Mouse (Mus musculus): ENCODE data around the gene Satb2. TPM values are rescaled to one million over a fixed set of nuclear protein-coding genes. Genes with fewer than 3 reads are reported as not detected.
A peak's percentile ranks its signal among the peaks of the same experiment; 100 is the strongest.

The Satb2 gene
- total RNA-seq, 1 experiment from 2014 or later, result 0.20 TPM

DNA sequence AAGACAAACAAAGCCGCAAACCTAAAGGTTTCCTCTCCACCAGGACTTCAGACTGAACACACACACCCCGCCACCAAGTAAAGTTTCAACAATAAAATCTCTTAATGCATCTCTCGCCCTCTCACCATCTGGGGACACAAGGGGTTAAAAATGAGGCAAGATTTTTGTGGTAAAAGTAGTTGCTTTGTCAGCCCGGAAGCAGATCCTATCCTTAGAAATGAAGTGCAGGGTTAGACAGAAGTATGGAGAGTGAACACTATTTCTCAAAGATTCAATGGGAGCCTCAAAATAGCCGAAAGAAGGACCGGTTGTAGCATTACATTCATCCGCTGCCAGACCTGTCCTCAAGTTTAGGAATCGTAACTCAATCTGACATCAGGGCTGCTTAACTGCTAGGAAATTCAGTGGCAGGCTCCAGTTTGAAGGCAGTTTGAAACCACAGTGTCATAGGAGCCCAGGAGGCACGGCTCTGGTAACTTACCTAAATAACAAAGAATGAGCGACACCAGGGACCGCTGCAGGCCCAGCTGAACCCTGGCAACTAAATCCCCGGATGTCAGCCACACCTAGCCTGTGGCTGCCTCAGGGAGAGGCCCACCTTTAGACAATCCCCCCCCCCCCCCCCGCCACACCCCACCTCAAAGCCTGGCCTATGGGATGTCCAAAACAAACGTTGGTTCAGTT lies 23.3 kb downstream of the Satb2 start:
- ATAC-seq (replicated peaks in 1 of 2; ENCODE audit: insufficient read depth in 1 of 2, low FRiP score in 2 of 2, low TSS enrichment in 1 of 2, low read depth in 1 of 2, poor library complexity in 2 of 2, severe bottlenecking in 2 of 2), result peak in 1 of 2 experiments; percentile 46; a peak in 1 of 4 replicates

DNA sequence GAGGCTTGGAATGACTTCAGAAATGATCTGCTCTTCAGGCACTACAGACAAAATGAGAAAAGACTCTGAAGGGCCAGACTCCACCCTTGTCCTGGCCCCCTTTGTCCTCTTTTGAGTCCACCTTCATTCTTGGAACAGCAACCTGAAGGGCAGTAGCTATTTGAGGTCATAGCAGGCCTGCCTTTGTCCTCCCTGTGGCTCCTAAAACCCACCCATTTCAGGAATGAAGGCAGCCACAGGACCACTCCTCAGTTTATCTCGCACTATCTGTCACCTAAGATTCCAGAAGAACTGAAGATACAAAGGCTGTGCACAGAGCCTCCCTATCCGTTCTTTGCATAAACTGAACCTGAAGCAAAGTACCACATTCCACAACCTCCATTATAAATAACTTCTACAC lies 24.9 kb downstream of the Satb2 start:
- no peak for ATAC-seq (replicated peaks in 1 of 2; ENCODE audit: insufficient read depth in 1 of 2, low FRiP score in 2 of 2, low TSS enrichment in 1 of 2, low read depth in 1 of 2, poor library complexity in 2 of 2, severe bottlenecking in 2 of 2)

DNA sequence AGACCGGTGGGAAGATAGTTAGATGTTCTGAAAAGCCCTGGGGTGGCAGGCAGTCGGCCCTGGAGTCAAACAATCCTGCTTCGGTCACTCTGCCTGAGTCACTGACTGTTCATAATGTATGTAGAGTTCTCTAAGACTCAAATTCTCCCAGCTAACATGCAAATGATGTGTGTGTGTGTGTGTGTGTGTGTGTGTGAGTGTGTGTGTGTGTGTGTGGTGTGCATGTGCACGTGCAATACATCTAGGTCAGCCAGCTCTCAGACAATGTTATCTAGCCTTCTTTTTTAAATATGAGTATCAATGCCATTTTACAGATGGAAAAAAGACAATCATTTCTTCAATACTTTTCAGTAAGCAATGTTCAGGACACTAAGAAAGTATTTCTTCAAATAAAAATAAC lies 26.5 kb downstream of the Satb2 start:
- no peak for ATAC-seq (replicated peaks in 1 of 2; ENCODE audit: insufficient read depth in 1 of 2, low FRiP score in 2 of 2, low TSS enrichment in 1 of 2, low read depth in 1 of 2, poor library complexity in 2 of 2, severe bottlenecking in 2 of 2)

DNA sequence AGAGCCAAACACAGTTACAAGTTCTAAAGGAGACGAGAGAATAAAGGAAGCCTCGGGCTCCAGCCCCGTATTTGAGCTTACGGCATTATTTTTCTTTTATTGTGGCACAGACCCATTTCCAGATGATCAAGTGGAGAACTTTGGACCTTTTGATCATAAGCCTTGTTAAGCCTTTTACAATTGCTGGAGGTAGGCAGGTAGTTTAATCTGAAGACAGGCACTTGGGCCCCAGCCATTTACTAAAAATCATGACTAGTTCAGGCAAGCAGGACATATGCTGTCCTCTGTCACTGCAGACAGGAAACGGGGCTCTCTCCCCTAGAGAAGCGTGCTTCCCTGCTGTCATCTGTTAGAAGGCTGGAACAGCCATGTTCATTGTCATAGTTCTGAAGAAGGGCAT lies 26.9 kb downstream of the Satb2 start:
- ATAC-seq (replicated peaks in 1 of 2; ENCODE audit: insufficient read depth in 1 of 2, low FRiP score in 2 of 2, low TSS enrichment in 1 of 2, low read depth in 1 of 2, poor library complexity in 2 of 2, severe bottlenecking in 2 of 2), result no peak

DNA sequence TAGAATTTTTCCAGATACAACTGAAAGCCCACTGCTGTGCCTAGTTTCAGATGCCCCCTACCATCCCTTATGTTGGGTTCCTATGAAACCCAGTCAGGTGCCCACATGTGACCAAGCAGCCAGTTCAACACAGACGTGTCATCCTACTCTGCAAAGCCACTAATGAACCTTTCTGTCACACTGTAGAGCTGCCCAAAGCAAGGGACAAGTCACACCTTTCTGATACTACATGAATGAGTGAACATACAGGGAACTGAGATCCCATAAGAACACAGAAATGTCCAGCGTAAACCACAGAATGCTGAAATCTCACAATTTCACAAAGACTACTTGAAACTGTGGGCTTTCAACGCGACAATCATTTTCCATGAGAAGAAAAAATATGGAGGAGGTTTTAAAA lies 39.0 kb downstream of the Satb2 start:
- ATAC-seq (replicated peaks in 1 of 2; ENCODE audit: insufficient read depth in 1 of 2, low FRiP score in 2 of 2, low TSS enrichment in 1 of 2, low read depth in 1 of 2, poor library complexity in 2 of 2, severe bottlenecking in 2 of 2), result no peak

DNA sequence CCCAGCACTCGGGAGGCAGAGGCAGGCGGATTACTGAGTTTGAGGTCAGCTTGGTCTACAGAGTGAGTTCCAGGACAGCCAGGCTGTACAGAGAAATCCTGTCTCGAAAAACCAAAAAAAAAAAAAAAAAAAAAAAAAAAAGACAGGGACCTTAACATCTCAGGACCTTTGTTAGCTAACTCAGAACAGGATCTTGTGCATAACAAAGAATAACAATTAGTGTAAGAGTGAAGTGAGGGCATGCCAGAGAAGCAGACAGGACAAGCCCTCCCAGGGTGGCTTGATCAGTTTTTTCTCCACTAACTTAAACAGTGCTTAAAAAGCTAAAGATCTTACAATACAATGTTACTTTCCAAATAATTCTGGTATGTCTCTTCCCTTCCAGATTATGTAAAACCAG lies 40.0 kb downstream of the Satb2 start:
- ATAC-seq (replicated peaks in 1 of 2; ENCODE audit: insufficient read depth in 1 of 2, low FRiP score in 2 of 2, low TSS enrichment in 1 of 2, low read depth in 1 of 2, poor library complexity in 2 of 2, severe bottlenecking in 2 of 2), result no peak

DNA sequence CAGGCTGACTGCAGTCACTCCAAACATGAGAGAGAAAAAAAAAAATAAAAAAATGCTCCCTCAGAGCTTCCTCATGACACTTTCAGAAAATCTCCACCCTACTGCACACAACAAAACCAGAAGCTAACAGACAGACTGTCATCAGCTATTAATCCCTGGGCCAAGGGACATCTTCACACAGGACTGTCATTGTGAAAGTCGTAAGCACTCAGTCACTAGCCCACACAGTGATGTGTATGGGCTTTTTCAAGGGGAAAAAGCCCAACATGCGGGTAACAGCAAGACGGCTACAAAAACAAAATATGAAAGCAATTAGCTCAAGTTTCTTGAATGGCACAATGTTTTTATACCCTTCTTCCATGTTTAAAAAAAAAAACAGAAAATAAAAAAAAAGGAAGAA lies 41.9 kb downstream of the Satb2 start:
- no peak for ATAC-seq (replicated peaks in 1 of 2; ENCODE audit: insufficient read depth in 1 of 2, low FRiP score in 2 of 2, low TSS enrichment in 1 of 2, low read depth in 1 of 2, poor library complexity in 2 of 2, severe bottlenecking in 2 of 2)

DNA sequence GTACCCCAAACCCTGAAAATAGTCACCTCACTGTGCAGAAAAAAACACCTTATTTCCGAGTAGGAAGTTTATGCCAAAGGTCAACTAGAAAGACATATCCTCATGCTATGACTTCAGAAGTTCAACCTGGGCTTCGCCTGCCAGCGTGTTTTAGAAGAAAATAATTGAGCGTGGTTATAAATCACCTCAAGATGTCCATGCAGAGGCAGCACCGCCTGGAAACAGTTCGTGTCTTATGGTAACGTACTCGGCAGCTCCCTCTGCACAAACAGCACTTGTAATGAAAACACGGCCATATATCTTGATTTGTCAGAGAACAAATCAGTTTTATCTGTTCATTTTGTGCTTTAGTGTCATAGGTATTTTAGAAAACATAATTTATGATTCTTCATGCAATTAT lies 44.6 kb downstream of the Satb2 start:
- no peak for ATAC-seq (replicated peaks in 1 of 2; ENCODE audit: insufficient read depth in 1 of 2, low FRiP score in 2 of 2, low TSS enrichment in 1 of 2, low read depth in 1 of 2, poor library complexity in 2 of 2, severe bottlenecking in 2 of 2)

DNA sequence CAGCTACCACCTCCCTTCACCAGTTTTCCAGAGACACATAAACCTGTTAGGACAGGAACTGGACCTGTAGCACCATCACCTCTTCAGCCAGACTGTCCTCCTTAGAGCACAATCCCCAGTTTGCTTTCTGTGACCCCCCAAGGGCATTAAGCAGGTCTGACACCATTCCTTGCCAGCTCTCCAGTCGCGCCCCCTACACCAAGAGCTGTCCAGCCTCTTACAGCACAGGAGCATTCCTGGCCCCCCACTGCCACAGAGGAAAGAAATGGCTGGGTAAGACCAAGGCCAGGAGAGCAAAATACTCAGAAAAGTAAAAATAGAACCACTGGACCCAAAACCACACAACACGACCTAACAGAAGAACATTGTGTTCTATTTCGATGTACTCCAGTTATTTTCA lies 48.4 kb downstream of the Satb2 start:
- ATAC-seq (replicated peaks in 1 of 2; ENCODE audit: insufficient read depth in 1 of 2, low FRiP score in 2 of 2, low TSS enrichment in 1 of 2, low read depth in 1 of 2, poor library complexity in 2 of 2, severe bottlenecking in 2 of 2), result no peak

DNA sequence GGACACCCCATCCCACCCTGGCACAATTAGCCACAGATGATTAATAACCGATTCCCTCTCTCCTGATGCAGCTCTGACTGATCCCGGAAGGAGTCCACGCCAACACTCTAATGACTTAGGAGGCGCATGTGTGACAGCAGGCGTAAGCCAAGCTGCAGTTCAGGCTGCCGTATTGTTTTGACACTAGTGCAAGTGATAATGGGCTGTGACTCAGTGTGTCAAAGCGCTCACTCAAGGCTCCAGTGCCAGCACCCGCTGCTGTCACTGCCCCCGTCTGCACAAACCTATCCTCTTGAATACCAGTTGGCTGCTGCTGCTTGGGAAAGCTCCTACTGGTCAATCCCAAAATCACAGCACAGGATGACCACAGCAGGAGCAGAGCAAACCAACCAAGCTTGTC lies 49.7 kb downstream of the Satb2 start:
- no peak for ATAC-seq (replicated peaks in 1 of 2; ENCODE audit: insufficient read depth in 1 of 2, low FRiP score in 2 of 2, low TSS enrichment in 1 of 2, low read depth in 1 of 2, poor library complexity in 2 of 2, severe bottlenecking in 2 of 2)

DNA sequence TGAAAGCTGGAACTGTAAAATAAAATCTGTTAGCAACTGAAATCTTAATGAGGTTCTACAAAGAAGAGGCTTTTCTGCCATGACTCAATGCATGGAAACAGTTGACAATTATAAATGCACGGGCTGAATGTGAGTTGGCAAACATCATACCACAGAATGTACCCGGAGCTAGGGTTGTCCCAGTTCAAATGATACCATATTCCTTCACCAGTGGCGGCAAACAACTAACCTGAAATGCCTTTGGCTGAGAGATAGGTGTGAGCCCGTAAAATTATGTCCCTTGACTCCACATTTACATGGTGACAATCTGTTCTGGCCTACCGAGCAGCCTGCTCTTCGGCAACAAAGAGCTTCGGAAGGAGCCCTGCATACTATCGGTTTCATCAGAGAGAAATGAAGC lies 58.0 kb downstream of the Satb2 start:
- ATAC-seq (replicated peaks in 1 of 2; ENCODE audit: insufficient read depth in 1 of 2, low FRiP score in 2 of 2, low TSS enrichment in 1 of 2, low read depth in 1 of 2, poor library complexity in 2 of 2, severe bottlenecking in 2 of 2), result no peak

DNA sequence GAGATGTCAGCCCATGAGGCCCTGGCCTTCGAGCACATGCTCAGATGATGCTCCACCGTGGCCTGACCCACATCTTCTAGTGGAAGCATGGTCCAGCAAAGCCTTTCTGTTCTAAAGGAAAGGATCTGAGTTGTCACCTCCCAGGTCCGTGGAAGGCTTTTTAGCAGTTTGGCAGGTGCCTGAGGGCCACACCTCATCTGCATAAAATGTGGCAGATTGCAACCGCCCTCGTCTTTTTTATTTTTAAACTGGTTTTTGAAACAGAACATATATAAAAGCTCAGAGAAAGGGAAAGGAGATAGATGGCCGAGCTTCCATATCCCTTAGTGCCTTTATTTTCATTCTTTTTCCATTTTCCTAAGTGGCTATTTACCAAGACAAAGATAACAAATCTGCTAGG lies 64.2 kb downstream of the Satb2 start:
- ATAC-seq (replicated peaks in 1 of 2; ENCODE audit: insufficient read depth in 1 of 2, low FRiP score in 2 of 2, low TSS enrichment in 1 of 2, low read depth in 1 of 2, poor library complexity in 2 of 2, severe bottlenecking in 2 of 2), result no peak

DNA sequence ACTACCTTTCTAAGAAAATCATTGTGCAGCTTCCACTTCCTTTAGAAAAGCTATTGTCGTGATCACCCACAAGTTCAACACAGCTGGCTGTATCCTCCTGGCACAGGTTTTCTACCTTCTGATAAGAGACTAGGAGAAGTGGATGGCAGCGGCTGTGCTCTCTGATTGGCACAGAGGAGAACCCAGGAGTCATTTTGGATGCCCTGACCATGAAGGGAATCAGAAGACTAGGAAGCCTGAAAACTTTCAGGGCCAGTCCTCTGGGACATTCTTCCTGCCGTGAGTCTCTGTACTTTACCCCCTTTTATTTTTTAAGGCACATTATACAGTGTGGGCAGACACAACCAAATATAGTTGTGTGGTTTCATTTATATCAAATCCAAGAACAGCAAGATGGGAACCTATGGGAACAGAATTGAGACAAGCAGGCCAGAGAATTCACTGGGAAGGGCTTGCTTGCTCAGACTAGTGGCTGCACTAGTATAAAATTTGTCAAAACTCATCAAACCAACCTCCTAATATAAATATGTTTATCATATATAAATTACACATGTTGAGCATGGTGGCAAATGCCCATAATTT lies 77.7 kb downstream of the Satb2 start:
- no peak for ATAC-seq (replicated peaks in 1 of 2; ENCODE audit: insufficient read depth in 1 of 2, low FRiP score in 2 of 2, low TSS enrichment in 1 of 2, low read depth in 1 of 2, poor library complexity in 2 of 2, severe bottlenecking in 2 of 2)

DNA sequence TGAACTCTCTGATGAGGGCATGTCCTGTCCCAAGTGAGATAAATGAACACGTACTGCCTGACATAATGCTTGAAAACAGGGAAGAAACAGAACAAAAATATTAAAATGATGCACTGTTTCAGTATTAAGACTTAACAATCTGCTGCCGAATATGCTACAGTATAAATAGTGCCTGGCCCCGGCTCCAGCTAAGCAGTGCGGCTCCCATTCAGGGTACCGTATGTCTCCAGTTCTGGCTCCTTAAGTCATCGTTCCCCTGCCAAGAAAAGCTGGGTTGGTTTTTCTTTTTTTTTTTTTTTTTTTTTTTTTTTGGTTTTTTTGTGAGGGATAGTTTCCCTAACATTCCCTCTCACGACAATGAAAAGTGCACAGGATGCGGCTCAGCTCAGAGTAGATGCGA lies 78.3 kb downstream of the Satb2 start:
- no peak for ATAC-seq (replicated peaks in 1 of 2; ENCODE audit: insufficient read depth in 1 of 2, low FRiP score in 2 of 2, low TSS enrichment in 1 of 2, low read depth in 1 of 2, poor library complexity in 2 of 2, severe bottlenecking in 2 of 2)

DNA sequence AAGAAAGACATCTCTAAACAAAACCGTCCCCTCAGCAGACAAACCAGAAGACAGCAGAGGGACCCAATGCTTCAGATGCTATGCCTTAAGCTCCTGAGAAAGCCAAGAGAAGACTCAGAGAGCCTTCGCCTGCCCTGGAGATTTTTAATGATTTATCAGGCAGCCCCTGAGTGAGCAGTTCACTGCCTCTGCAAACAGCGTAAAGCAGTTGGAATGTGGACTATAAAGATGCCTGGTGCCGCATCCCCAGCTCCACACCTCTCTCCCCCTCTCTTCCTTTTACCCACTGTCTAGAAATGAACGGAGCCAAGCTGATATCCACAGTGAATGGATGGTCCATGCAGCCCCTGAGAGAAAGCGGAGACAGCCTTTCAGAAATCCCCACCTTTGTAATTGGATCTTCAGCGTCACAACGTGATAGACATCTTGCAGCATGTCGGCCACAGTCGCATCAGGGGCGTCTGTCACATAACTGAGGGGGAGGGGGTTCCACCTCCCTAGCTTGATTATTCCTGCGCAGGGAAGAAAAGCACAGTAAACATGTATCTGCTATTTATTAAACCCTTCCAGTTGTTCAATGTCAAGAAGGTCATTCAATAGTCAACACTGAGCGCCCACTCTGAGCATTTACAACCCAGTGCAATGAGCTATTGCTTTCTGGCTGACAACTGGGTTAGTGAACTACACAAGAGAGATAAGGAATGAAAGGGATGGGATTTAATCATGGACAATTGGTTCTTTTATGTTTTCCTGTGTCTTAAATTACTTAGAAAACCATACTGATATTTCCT lies 79.6 kb downstream of the Satb2 start:
- ATAC-seq (replicated peaks in 1 of 2; ENCODE audit: insufficient read depth in 1 of 2, low FRiP score in 2 of 2, low TSS enrichment in 1 of 2, low read depth in 1 of 2, poor library complexity in 2 of 2, severe bottlenecking in 2 of 2), result no peak

DNA sequence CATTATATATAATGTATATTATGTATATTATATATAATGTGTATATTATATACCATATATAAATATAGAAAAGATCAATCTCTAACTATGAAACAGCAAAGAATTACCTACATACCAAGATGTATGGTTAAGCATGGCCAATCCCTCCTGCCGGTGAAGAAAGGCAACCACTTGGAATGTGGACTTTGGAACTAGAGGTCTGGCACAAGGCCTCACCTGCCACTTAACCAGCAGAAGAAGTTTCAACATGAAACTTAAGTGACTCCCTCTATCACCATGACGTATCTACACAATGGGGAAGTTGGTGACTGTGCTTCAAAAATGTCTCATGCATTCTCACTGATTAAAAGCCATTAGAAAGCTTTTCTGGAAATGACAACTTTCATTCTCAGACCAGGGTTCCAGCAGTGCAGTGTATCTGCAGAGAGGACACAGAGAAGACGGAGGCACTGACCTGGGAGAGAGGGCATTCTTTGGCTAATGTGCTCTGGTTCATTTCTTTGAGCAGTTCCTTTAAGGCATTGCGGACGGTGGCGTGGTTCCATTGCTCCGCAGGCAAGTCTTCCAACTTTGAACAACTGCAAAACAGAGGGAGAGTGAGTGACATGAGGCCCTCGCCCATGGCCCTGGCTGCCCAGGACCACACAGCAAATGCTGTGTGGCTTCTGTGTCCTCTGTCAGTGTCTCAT lies 80.8 kb downstream of the Satb2 start:
- no peak for ATAC-seq (replicated peaks in 1 of 2; ENCODE audit: insufficient read depth in 1 of 2, low FRiP score in 2 of 2, low TSS enrichment in 1 of 2, low read depth in 1 of 2, poor library complexity in 2 of 2, severe bottlenecking in 2 of 2)

DNA sequence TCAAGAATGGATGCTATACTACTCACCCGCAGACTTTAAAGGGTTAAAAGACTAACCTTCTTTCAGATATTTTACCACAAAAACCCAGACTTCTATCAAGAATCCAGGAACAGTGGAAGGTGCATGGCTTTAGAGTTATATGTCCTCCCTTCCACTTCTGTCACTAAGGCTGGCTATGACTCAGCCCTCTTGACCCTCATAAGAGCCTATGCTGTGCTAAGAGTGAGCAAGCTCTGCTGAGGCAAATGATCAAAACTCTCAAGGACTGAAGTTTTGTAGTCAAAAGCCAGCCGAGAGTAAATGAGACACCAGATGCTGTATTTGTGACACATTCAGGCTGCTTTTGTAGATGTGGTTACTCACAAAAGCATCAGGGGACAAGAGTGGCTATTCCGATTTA lies 81.8 kb downstream of the Satb2 start:
- no peak for ATAC-seq (replicated peaks in 1 of 2; ENCODE audit: insufficient read depth in 1 of 2, low FRiP score in 2 of 2, low TSS enrichment in 1 of 2, low read depth in 1 of 2, poor library complexity in 2 of 2, severe bottlenecking in 2 of 2)

DNA sequence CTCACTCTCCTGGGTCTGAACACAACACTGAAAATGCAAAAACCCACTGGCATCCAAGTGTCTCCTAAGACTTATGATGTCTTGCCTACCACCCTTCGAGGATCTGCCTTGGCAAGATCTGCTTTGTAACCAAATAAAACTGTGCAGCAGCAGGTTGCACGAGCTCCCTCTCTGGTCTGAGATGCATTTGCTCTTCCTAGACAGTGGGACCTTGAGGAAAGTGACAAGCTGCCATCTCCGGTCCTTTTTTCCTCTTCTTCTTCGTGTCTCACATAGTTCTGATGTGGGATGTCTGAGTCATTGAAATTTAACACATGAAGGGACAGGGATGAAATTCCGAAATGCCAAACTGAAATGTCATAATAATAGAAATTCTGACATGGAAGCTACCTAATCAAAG lies 85.7 kb downstream of the Satb2 start:
- no peak for ATAC-seq (replicated peaks in 1 of 2; ENCODE audit: insufficient read depth in 1 of 2, low FRiP score in 2 of 2, low TSS enrichment in 1 of 2, low read depth in 1 of 2, poor library complexity in 2 of 2, severe bottlenecking in 2 of 2)

Data from hematopoietic stem cell, adult 5-6 weeks (primary cell).